Comparison of ENCODE assay signal across 23 mouse cellular contexts in genomic region chr17:74008680-74009079, GRCm38 (mm10). TPM values are rescaled to one million over a fixed set of nuclear protein-coding genes. Genes with fewer than 3 reads are reported as not detected.
DNase-seq lines count a peak whose midpoint lies in the region; ATAC-seq and TF ChIP-seq lines count a peak whose summit lies in the region.
"Had no signal": no experiment of that assay in that cellular context is flagged by ENCODE, and none has a peak within 500 bp of the region (broad histone marks: within the 10 kb centered on the region; RNA-seq: fewer than 3 reads in every experiment).

No protein-coding gene starts in this region.

- H3K9me3 ChIP-seq in kidney, embryonic 15.5 days (replicated peaks) = no peaks in the 10 kb centered on the region
- H3K9me3 ChIP-seq in kidney, embryonic 14.5 days (ENCODE audit: control insufficient read depth, low read length) = no peaks in the 10 kb centered on the region
- H3K9me3 ChIP-seq in kidney, embryonic 16.5 days (ENCODE audit: low read length) = no peaks in the 10 kb centered on the region

- no peak overlapping the region for H3K9ac ChIP-seq in kidney, embryonic 15.5 days
- H3K9ac ChIP-seq in kidney, embryonic 14.5 days (ENCODE audit: low read depth, low read length) = no peak overlapping the region
- H3K9ac ChIP-seq in kidney, embryonic 16.5 days (replicated peaks; ENCODE audit: low read length) = no peak overlapping the region

- ATAC-seq in kidney, embryonic 15.5 days (replicated peaks; ENCODE audit: low FRiP score) = peak; percentile 71
- ATAC-seq in kidney, embryonic 14.5 days (ENCODE audit: low FRiP score, low TSS enrichment) = no peak
- peak; percentile 51 for ATAC-seq in kidney, embryonic 16.5 days (ENCODE audit: low FRiP score, low TSS enrichment)
- ATAC-seq: activated CD4-positive, CD25-positive, alpha-beta regulatory T cell, adult 4 months; CD4-positive, CD25-positive, alpha-beta regulatory T cell, adult 4 months; Patski had no signal

- no peaks in the 10 kb centered on the region for H3K27me3 ChIP-seq in kidney, embryonic 15.5 days
- no peaks in the 10 kb centered on the region for H3K27me3 ChIP-seq in kidney, embryonic 14.5 days (ENCODE audit: control insufficient read depth, insufficient read depth, low read length)
- H3K27me3 ChIP-seq in kidney, embryonic 16.5 days (ENCODE audit: insufficient read depth, low read length) = no peaks in the 10 kb centered on the region
- no peaks in the 10 kb centered on the region for H3K27me3 ChIP-seq in kidney, adult 2 months (replicated peaks; ENCODE audit: control insufficient read depth, insufficient read depth, low read length)
- H3K27me3 ChIP-seq: CH12.LX, Patski had no signal

- H3K27ac ChIP-seq in kidney, embryonic 15.5 days = no peak overlapping the region
- H3K27ac ChIP-seq in kidney, embryonic 14.5 days (ENCODE audit: low read depth, low read length) = no peak overlapping the region
- H3K27ac ChIP-seq in kidney, embryonic 16.5 days (ENCODE audit: low read length) = no peak overlapping the region
- no peak overlapping the region for H3K27ac ChIP-seq in kidney, adult 2 months (ENCODE audit: insufficient read depth, low read depth, low read length)

- no peak for TF ChIP-seq CTCF in kidney, adult 2 months (conservative IDR thresholded peaks at IDR 0.05; ENCODE audit: insufficient read depth, insufficient read length, low read depth, low read length)

- DNase-seq in heart, adult 11 months = peak; percentile 37
- DNase-seq in heart, postnatal 36 days = no peak
- DNase-seq in kidney, adult 2 months = no peak
- DNase-seq: adrenal gland, adult 2 months; adrenal gland, adult 8-10 months; adrenal gland, postnatal 10 days; adrenal gland, postnatal 14 days; adrenal gland, postnatal 25 days; adrenal gland, postnatal 36 days; B cell, adult 2 months; cerebellum, adult 11 months; cerebellum, adult 11-12 months; cerebellum, adult 18-20 months had no signal

- no peak for TF ChIP-seq POLR2A in kidney, adult 2 months (IDR thresholded peaks at IDR 0.05; ENCODE audit: low read depth, low read length)

- no peaks in the 10 kb centered on the region for H3K36me3 ChIP-seq in kidney, embryonic 15.5 days
- no peaks in the 10 kb centered on the region for H3K36me3 ChIP-seq in kidney, embryonic 14.5 days (ENCODE audit: control insufficient read depth, insufficient read depth, low read length)
- no peaks in the 10 kb centered on the region for H3K36me3 ChIP-seq in kidney, embryonic 16.5 days (ENCODE audit: insufficient read depth, low read length)
- no peaks in the 10 kb centered on the region for H3K36me3 ChIP-seq in kidney, adult 2 months (ENCODE audit: control insufficient read depth, insufficient read depth, low read length)
- H3K36me3 ChIP-seq: G1E had no signal

- 48% methylated on average over 4 of the region's 4 CpGs for WGBS in kidney, embryonic 15.5 days
- 58% methylated on average over 4 of the region's 4 CpGs for WGBS in kidney, embryonic 14.5 days
- WGBS in kidney, embryonic 16.5 days = 35% methylated on average over 4 of the region's 4 CpGs
- WGBS in kidney, adult 2 months = 23% methylated on average over 4 of the region's 4 CpGs

- peaks cover 6% of the 10 kb centered on the region; the same call in 1 of the 2 replicates for H3K4me1 ChIP-seq in kidney, embryonic 15.5 days
- no peaks in the 10 kb centered on the region for H3K4me1 ChIP-seq in kidney, embryonic 14.5 days (ENCODE audit: control insufficient read depth, insufficient read depth, low read length)
- H3K4me1 ChIP-seq in kidney, embryonic 16.5 days (ENCODE audit: insufficient read depth, low read length) = no peaks in the 10 kb centered on the region
- H3K4me1 ChIP-seq in kidney, adult 2 months (ENCODE audit: control insufficient read depth, insufficient read depth, low read length) = peaks cover 6% of the 10 kb centered on the region; the same call in 1 of the 2 replicates

- no peak overlapping the region for H3K4me2 ChIP-seq in kidney, embryonic 15.5 days
- no peak overlapping the region for H3K4me2 ChIP-seq in kidney, embryonic 14.5 days (replicated peaks; ENCODE audit: low read depth, low read length)
- no peak overlapping the region for H3K4me2 ChIP-seq in kidney, embryonic 16.5 days (replicated peaks; ENCODE audit: low read depth, low read length)

- intact Hi-C loops in heart, postnatal 36 days (cut with DNase I) = no loop called here

- H3K4me3 ChIP-seq in kidney, embryonic 15.5 days (replicated peaks) = no peak overlapping the region
- H3K4me3 ChIP-seq in kidney, embryonic 14.5 days (ENCODE audit: low read length) = no peak overlapping the region
- H3K4me3 ChIP-seq in kidney, embryonic 16.5 days (ENCODE audit: low read length) = no peak overlapping the region
- H3K4me3 ChIP-seq in kidney, adult 2 months (ENCODE audit: insufficient read depth, low read depth, low read length) = no peak overlapping the region

RNA-seq across cellular contexts. Expression of gene Srd5a2, which starts 39.0 kb away (rescaled TPM):
- total RNA-seq in heart, postnatal 36 days (2021) = not detected
- not detected in 2 replicates for polyA plus RNA-seq in kidney, embryonic 15.5 days (2015; fragmentation: Nextera tagmentation; extraction: Ambion mirVana)
- polyA plus RNA-seq in kidney, embryonic 14.5 days (2014; fragmentation: Nextera tagmentation; extraction: Ambion mirVana) = not detected in 2 replicates
- 0.10 TPM in 1 of 2 replicates, not detected in the other for polyA plus RNA-seq in kidney, embryonic 16.5 days (2015; fragmentation: Nextera tagmentation; extraction: Ambion mirVana)
- polyA plus RNA-seq in kidney, adult 2 months (2012; rRNA removed) = 2.8 and 3.2 TPM in 2 replicates
- total RNA-seq: CH12.LX, G1E, MEL had no signal
- polyA plus RNA-seq: activated CD4-positive, CD25-positive, alpha-beta regulatory T cell, adult 4 months; C2C12; CD4-positive, CD25-positive, alpha-beta regulatory T cell, adult 4 months; G1E; Patski had no signal

RNA-seq across cellular contexts. Expression of gene Xdh, which starts 58.7 kb away (rescaled TPM):
- total RNA-seq in heart, postnatal 36 days (2021) = 100 to 1,000 TPM; 104 to 189 TPM
- 1.9 and 3.4 TPM in 2 replicates for polyA plus RNA-seq in kidney, embryonic 15.5 days (2015; fragmentation: Nextera tagmentation; extraction: Ambion mirVana)
- 0.97 and 1.1 TPM in 2 replicates for polyA plus RNA-seq in kidney, embryonic 14.5 days (2014; fragmentation: Nextera tagmentation; extraction: Ambion mirVana)
- 1.5 and 2.3 TPM in 2 replicates for polyA plus RNA-seq in kidney, embryonic 16.5 days (2015; fragmentation: Nextera tagmentation; extraction: Ambion mirVana)
- 19.2 and 23.4 TPM in 2 replicates for polyA plus RNA-seq in kidney, adult 2 months (2012; rRNA removed)
- polyA plus RNA-seq: G1E had no signal
